Mouse (Mus musculus): ENCODE measurements around the gene Myadml2.
A peak's percentile ranks its signal among the peaks of the same experiment; 100 is the strongest.

Myadml2 gene

DNA sequence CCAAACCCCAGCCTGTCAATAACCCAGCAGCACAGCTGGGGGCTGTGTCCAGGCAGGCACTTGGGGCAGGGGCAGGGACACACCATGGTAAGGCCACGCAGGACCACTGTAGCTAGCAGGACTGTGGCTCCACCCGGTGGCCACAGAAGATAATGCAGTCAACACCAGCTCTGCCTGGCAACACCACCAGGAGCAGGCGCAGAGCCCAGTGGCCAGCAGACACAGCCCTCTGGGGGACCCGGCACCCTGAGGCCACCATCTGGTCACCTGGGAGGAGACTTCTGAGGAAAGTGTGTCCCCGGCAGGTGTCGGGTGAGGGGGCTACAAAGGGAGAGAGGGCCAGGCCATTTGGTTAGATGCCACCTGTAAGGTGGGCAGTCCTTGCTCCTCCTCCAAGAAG, 35.2 kb downstream of the Myadml2 start:
- DNase-seq (ENCODE audit: low spot score in 2 of 2): no peak

DNA sequence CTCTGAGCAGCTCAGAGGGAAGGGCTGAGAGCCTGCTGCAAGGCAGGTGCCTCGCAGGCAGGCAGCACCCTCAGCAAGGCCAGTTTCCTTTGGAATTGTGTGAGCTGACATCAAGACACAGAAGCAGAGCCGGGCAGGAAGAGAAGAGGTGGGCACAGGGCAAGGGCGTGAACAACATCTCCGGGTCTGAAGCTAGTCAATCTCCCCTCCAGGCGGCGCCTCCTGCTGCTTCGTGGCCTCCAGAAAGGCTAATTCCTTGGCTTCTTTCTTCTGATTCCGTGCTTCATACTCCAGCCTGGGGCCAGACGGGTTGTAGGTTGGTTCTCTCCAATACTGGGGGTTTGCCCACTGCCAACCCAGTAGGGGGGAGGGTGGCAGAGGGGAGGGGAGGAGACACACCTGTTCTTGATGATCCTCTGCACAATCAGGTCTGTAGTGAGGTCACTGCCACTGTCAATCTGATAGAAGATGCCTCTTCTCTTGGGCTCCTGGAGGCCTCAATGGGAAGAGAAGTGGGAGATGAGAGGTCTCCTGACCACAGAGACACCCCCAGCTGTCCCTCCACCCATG, 37.4 kb downstream of the Myadml2 start:
- DNase-seq (ENCODE audit: low spot score in 2 of 2): no peak

DNA sequence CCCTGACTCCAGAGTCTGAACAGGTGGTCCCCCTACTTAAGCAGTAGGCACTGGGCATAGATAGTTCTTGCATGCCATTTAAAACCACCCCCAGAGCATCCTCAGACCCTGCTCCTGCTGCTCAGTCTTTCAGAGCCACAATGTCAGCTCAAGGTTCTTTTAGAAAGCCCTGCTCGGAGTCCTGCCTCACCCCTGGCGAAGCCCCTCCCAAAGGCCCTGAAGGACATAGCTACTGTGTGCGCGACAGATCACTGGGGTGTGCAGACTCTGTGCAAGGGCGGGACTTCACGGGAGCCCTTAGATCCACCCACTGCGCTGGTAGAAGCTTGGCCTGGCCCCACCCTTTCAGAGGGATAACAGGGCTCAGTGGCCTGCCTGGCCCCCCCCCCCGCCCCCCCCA, 38.7 kb downstream of the Myadml2 start:
- no peak for DNase-seq (ENCODE audit: low spot score in 2 of 2)

DNA sequence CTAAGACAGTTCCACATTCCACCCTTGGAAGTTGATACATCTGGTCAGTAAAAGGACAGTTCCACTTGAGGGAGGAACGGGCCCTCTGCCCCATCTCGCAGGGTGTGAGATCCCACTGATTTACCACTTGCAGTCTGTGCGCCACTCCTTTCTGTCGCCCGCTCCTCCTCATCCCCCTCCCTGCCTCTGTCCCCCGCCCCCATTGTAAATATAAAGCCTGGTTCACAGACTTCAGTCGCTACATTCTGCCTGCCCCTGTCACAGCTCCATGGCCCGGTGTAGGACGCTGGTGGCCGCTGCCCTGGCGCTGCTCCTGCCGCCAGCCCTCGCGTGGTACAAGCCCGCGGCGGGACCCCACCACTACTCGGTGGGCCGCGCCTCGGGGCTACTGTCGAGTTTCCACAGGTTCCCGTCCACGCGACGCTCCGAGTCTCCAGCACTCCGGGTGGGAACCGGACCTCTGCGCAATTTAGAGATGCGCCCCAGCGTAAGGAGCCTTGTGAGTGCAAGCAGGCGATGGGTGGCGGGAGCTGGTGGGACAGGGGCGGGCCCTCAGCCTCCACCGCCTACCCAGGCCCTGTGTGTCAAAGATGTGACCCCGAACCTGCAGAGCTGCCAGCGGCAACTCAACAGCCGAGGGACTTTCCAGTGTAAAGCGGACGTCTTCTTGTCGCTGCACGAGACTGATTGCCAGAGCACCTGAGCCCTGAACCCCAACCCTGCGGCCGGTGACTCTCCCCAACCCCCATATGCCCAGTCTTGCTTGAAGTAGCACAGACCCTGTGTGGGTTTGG, 39.5 kb downstream of the Myadml2 start, which contains the start of gene Npb:
Gene Npb (plus strand): TSS at position 237 of the 794 bp plus-strand sequence.
- no peak for DNase-seq (ENCODE audit: low spot score in 2 of 2)

DNA sequence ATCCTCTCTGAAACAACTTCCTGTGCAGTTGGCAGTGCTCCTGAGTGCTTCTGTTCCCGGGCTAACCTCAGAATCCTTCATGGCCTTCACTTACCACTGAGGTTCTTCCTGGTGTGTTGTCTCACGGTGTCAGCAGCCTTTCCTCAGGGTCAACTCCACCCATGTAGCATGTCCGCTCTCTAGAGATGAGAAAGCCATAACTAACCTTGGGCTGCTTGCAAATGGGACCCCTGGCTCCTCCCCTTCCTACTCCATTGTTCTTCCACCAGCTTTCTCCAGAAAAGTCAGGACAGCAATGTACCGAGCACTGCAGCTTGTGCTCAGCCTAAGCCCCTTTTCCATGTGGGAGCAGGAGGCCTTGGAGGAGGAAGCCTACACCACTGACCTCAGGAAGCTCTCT, 41.2 kb downstream of the Myadml2 start:
- no peak for DNase-seq (ENCODE audit: low spot score in 2 of 2)

DNA sequence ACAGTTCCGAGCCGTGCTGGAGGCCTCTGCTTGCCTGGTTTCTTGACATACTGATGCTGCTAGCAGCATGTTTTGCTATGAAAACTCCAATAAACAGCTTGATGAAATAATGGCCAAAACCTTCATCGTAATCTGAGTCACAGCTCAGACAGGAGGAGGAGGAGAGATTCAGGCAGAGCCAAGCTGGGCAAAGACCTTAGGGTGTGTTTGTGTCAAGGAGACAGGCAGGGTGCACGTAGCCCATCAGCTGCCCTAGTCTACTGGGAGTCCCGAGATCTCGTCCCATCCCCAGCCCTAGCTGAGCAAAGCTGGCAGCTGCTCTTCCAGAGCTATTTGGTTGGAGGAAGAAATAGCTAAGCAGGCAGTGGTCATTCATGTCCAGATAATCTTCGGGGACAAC, 42.3 kb downstream of the Myadml2 start:
- DNase-seq (ENCODE audit: low spot score in 2 of 2): no peak

DNA sequence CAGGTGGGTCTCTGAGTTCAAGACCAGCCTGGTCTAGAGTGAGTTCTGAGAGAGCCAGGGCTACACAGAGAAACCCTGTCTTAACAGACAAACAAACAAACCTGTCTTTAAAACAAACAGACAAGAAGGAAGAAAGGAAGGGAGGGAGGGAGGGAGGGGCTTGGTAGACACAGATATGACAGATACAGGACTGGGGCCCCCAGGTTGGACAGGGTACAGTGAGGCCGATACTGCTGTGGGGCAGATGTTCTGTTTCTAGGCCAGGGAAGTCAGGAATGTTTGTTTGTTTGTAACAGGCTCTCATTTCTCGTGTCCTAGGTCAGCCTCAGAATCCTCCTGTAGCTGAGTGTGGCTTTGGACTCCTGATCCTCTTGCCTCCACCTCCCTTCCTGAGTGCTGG, 44.4 kb downstream of the Myadml2 start:
- DNase-seq (ENCODE audit: low spot score in 2 of 2): no peak

DNA sequence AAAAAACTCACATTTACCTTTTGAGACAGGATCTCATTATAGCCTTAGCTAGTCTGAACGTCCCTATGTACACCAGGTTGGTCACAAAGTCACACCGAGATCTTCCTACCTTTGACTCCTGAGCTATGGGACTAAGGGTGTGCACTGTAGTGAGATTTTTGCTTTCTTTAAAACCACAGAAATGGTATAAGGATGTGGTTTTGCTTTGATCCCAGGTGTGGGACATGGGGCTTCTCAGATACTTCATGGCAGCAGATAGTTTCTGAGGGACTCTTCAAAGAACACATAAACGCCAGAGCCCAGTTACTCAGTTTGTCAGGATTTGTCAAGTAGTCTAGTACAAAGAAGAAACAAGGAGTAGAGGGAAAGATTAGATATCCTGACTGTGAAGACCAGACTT, 47.2 kb downstream of the Myadml2 start:
- DNase-seq (ENCODE audit: low spot score in 2 of 2): no peak

DNA sequence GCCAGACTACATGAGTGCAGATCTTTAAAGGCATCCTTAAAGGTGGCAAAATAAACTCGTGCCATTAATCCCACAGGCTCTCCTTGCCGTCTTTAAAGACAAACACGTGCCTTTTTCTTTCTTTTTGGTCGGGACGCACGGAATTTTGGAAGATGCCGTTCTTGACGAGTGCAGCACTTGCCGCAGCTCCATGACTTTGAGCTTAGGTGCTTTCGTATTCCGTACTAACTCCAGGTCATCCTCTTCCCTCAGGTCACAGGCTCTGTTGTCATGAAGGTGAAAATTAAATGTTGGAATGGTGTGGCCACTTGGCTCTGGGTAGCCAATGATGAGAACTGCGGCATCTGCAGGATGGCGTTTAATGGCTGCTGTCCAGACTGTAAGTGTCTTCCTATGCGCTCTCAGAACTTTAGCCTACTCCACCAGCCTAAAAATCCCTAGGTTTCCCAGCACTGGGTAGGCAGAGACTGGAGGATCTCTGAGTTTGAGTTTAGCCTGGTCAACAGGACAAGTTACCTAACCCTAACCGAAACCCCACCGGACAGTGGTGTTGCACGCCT, 48.9 kb downstream of the Myadml2 start:
- DNase-seq (ENCODE audit: low spot score in 2 of 2): no peak

DNA sequence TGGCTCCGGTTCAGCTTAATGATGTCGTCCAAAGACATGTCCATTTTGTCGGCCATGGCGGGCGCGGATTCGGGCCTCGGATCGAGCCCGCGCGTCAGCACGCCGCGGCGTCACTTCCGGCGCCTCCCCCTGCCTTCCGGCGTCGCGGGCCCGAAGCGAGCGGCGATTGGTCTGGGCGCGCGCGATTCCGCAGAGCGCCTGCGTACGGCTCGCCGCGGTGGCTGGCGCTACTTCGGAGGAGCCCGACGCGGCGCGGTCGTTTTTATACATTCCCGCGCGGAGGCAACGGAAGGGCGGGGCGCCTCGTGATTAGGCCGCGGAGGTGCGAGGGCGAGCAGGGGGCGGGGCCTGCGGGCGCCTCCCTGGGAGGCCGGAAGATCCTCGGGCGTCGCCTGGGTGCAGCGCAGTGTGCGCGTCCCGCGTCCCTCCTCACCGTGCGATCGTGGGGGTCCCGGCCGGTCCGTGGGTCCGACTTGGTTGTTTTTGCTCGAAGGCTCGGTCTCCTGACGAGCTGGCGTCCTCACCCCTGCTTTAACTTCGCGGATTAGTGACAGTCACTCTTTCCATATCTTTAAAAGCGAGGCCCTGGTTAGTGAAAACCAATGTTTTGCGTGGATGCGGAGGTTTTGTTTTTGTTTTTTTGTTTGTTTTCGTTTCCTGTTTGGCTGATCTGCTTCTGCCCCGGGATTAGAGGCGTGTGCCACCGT, 49.5 kb downstream of the Myadml2 start, which contains the start of the genes Alyref and Anapc11:
Gene Alyref (minus strand): TSS at position 83 of the 707 bp plus-strand sequence.
Gene Anapc11 (plus strand): TSS at position 139 of the 707 bp plus-strand sequence.
- peak; percentile 90 to 92 for DNase-seq (ENCODE audit: low spot score in 2 of 2)

DNA sequence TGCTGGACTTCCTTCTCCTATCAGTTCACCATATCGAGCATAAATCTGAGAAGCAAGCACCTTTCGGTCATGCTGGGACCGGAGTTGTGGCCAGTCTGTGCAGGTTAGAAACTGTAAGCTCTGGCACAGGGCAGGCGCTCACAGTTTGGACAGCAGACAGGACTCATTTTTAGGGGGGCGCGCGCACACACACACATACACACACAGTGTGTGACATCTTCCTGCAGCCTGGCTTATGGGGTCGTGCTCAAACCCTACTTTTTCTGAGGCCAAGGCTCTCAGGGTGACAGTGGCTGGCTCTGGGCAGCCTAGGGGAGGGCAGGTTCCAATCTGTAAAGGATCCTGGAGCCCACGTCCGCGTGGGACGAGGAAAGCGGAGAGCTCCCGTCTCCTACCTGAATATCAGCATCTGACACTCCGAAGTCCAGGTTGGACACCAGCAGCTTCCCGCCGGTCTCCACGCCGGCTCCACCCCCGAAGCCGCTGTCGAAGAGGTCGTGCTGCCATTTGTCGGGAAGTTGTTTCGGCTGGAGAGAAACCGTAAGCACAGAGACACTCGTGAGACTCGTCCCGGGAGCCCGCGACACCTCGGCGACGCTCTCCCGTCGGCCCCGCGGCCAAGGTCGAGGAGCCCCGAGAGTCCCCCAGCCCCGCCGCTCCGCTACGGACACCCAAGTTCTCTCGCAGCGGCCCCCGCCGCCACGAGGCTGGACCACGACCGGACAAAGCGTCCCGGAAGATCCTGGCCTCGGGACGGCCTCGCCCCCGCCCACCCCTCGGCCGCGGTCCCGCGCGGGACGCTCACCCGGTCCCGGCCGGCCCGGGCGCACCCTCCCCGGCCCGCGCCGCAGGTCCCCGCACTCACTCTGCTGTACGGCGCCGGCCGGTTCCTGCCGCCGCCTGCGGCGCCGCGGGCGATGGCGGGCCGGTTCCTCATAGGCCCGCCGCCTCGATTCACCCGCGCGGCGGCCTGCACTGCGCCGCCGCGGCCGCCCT, 50.4 kb downstream of the Myadml2 start:
- DNase-seq (ENCODE audit: low spot score in 2 of 2): no peak
